Mouse (Mus musculus) hindbrain, embryonic 14.5 days (tissue): ENCODE measurements around the gene Mllt10. TPM values are rescaled to one million over a fixed set of nuclear protein-coding genes. Genes with fewer than 3 reads are reported as not detected.

Experiments
- ATAC-seq: fragments of 200-750 bp; cut with Nextera tagmentation; 2 replicates; pipeline ENCODE4 v1.8.0; 2017; ENCODE audit warnings: moderate number of reproducible peaks, mild to moderate bottlenecking, moderate TSS enrichment, moderate library complexity; ENCODE audit not compliant: low FRiP score
- DNase-seq: peaks from one replicate; pipeline ENCODE4 v3.0.0-alpha.2; 2015; ENCODE audit warnings: low spot score
- H3K27ac ChIP-seq: fragments of 300-500 bp; sonication (generic); 2 replicates; pipeline ENCODE4 v1.5.1; 2014; ENCODE audit warnings: mild to moderate bottlenecking, moderate library complexity
- H3K27me3 ChIP-seq: fragments of 300-500 bp; sonication (generic); 2 replicates; pipeline ENCODE4 v1.6.1; 2014; ENCODE audit warnings: mild to moderate bottlenecking, low read length, mixed read lengths; ENCODE audit not compliant: control insufficient read depth, insufficient read depth
- H3K36me3 ChIP-seq: fragments of 300-500 bp; sonication (generic); replicated peaks from 2 replicates; pipeline ENCODE4 v1.6.1; 2014; ENCODE audit not compliant: control insufficient read depth, insufficient read depth
- H3K4me1 ChIP-seq: fragments of 300-500 bp; sonication (generic); replicated peaks from 2 replicates; pipeline ENCODE4 v1.6.1; 2014; ENCODE audit warnings: antibody characterized with exemption, low read length, mixed read lengths; ENCODE audit not compliant: control insufficient read depth, insufficient read depth
- H3K4me2 ChIP-seq: fragments of 300-500 bp; sonication (generic); replicated peaks from 2 replicates; pipeline ENCODE4 v1.6.1; 2014; ENCODE audit warnings: mild to moderate bottlenecking, moderate library complexity
- H3K4me3 ChIP-seq: fragments of 300-500 bp; sonication (generic); replicated peaks from 2 replicates; pipeline ENCODE4 v1.5.1; 2014; ENCODE audit warnings: mild to moderate bottlenecking, low read length
- H3K9ac ChIP-seq: fragments of 300-500 bp; sonication (generic); 2 replicates; pipeline ENCODE4 v1.6.1; 2014
- H3K9me3 ChIP-seq: fragments of 300-500 bp; sonication (generic); 2 replicates; pipeline ENCODE4 v1.6.1; 2016; ENCODE audit warnings: low read length; ENCODE audit not compliant: control insufficient read depth
- WGBS: fragments of 180-500 bp; shearing (Covaris S2); extraction: QIAGEN DNeasy Blood & Tissue Kit; methylation state at CpG from one replicate; pipeline ENCODE4 v1.1.7; 2014; 5-methylcytosine and 5-hydroxymethylcytosine counted together
- polyA plus RNA-seq: library from polyadenylated mRNA; unstranded; fragments of >200 nt; fragmentation: Nextera tagmentation; extraction: Ambion mirVana; gene quantifications from 2 replicates; pipeline ENCODE4 v1.2.1, GENCODE M21; 2014

The Mllt10 gene
- polyA plus RNA-seq, 1 experiment from 2014 or later: 33.1 TPM

GRCm38 (mm10) chr2:18095804-18096203 lies 40.8 kb downstream of the Mllt10 start:
- 77% methylated on average over 2 of the region's 2 CpGs for WGBS

GRCm38 (mm10) chr2:18100914-18101313 lies 45.9 kb downstream of the Mllt10 start:
- Histone ChIP-seq H3K27me3 (no peaks in the 10 kb centered on the region), H3K4me1 (no peaks in the 10 kb centered on the region), H3K36me3 (peaks cover 21% of the 10 kb centered on the region; the same call in 1 of the 2 replicates), H3K4me2 (no peak overlapping the region), H3K27ac (no peak overlapping the region), H3K4me3 (no peak overlapping the region), H3K9me3 (no peaks in the 10 kb centered on the region), H3K9ac (no peak overlapping the region)
- ATAC-seq (no peak), DNase-seq (no peak)
- WGBS: 92% methylated on average over 2 of the region's 2 CpGs

More at GRCm38 (mm10) chr2:18095804-18096203, 40.8 kb downstream of the Mllt10 start:
- Histone ChIP-seq H3K36me3 (peaks cover 32% of the 10 kb centered on the region), H3K4me3 (no peak overlapping the region), H3K27me3 (no peaks in the 10 kb centered on the region), H3K4me1 (no peaks in the 10 kb centered on the region), H3K4me2 (no peak overlapping the region), H3K27ac (no peak overlapping the region), H3K9me3 (no peaks in the 10 kb centered on the region), H3K9ac (no peak overlapping the region)
- ATAC-seq: no peak
- no peak for DNase-seq

- H3K36me3 ChIP-seq: peaks cover 4% of the 10 kb centered on the region; the same call in 1 of the 2 replicates
- no peaks in the 10 kb centered on the region for H3K9me3 ChIP-seq
- H3K4me3 ChIP-seq: no peak overlapping the region
- ATAC-seq: no peak
- no peak for DNase-seq
- H3K4me1 ChIP-seq: no peaks in the 10 kb centered on the region
- H3K27me3 ChIP-seq: no peaks in the 10 kb centered on the region
- H3K27ac ChIP-seq: no peak overlapping the region
- H3K4me2 ChIP-seq: no peak overlapping the region
- no peak overlapping the region for H3K9ac ChIP-seq
Measured at GRCm38 (mm10) chr2:18107561-18107960, 52.5 kb downstream of the Mllt10 start.

- H3K4me2 ChIP-seq: no peak overlapping the region
- H3K36me3 ChIP-seq: peaks cover 6% of the 10 kb centered on the region; the same call in 1 of the 2 replicates
- H3K4me3 ChIP-seq: no peak overlapping the region
- DNase-seq (no peak), ATAC-seq (no peak)
- WGBS: 93% methylated on average over 3 of the region's 3 CpGs
- H3K27me3 ChIP-seq: no peaks in the 10 kb centered on the region
- no peak overlapping the region for H3K27ac ChIP-seq
- no peak overlapping the region for H3K9ac ChIP-seq
- no peaks in the 10 kb centered on the region for H3K4me1 ChIP-seq
- no peaks in the 10 kb centered on the region for H3K9me3 ChIP-seq
Measured at GRCm38 (mm10) chr2:18108214-18108613, 53.2 kb downstream of the Mllt10 start.

GRCm38 (mm10) chr2:18111411-18111810 lies 56.4 kb downstream of the Mllt10 start:
- no peak overlapping the region for H3K4me2 ChIP-seq
- H3K4me3 ChIP-seq: no peak overlapping the region
- no peak overlapping the region for H3K9ac ChIP-seq
- H3K9me3 ChIP-seq: no peaks in the 10 kb centered on the region
- no peak overlapping the region for H3K27ac ChIP-seq
- ATAC-seq: no peak
- H3K27me3 ChIP-seq: no peaks in the 10 kb centered on the region
- H3K4me1 ChIP-seq: no peaks in the 10 kb centered on the region
- peaks cover 22% of the 10 kb centered on the region; the same call in 1 of the 2 replicates for H3K36me3 ChIP-seq
- DNase-seq: no peak

GRCm38 (mm10) chr2:18116432-18116831 lies 61.4 kb downstream of the Mllt10 start:
- ATAC-seq (no peak), DNase-seq (no peak)
- WGBS: 77% methylated on average over 3 of the region's 3 CpGs
- peaks cover 22% of the 10 kb centered on the region; the same call in 1 of the 2 replicates for H3K36me3 ChIP-seq
- no peak overlapping the region for H3K27ac ChIP-seq
- no peak overlapping the region for H3K4me3 ChIP-seq
- no peaks in the 10 kb centered on the region for H3K27me3 ChIP-seq
- no peak overlapping the region for H3K9ac ChIP-seq
- H3K9me3 ChIP-seq: no peaks in the 10 kb centered on the region
- H3K4me1 ChIP-seq: no peaks in the 10 kb centered on the region
- H3K4me2 ChIP-seq: no peak overlapping the region

GRCm38 (mm10) chr2:18138131-18138530 lies 83.1 kb downstream of the Mllt10 start:
- Histone ChIP-seq H3K4me1 (no peaks in the 10 kb centered on the region), H3K4me2 (no peak overlapping the region), H3K9ac (no peak overlapping the region), H3K9me3 (no peaks in the 10 kb centered on the region), H3K27me3 (no peaks in the 10 kb centered on the region), H3K27ac (no peak overlapping the region), H3K36me3 (peaks cover 26% of the 10 kb centered on the region), H3K4me3 (no peak overlapping the region)
- ATAC-seq (no peak), DNase-seq (no peak)
- 94% methylated on average over 2 of the region's 2 CpGs for WGBS

GRCm38 (mm10) chr2:18139646-18140045 lies 84.6 kb downstream of the Mllt10 start:
- no peak for ATAC-seq
- Histone ChIP-seq H3K4me1 (no peaks in the 10 kb centered on the region), H3K4me2 (no peak overlapping the region), H3K4me3 (no peak overlapping the region), H3K9me3 (no peaks in the 10 kb centered on the region), H3K27ac (no peak overlapping the region), H3K27me3 (no peaks in the 10 kb centered on the region), H3K9ac (no peak overlapping the region), H3K36me3 (peaks cover 26% of the 10 kb centered on the region)
- WGBS: 97% methylated on average over 5 of the region's 5 CpGs
- DNase-seq: no peak

- 98% methylated on average over 3 of the region's 3 CpGs for WGBS
- DNase-seq (no peak), ATAC-seq (no peak)
- Histone ChIP-seq H3K4me2 (no peak overlapping the region), H3K4me1 (no peaks in the 10 kb centered on the region), H3K9me3 (no peaks in the 10 kb centered on the region), H3K27me3 (no peaks in the 10 kb centered on the region), H3K9ac (no peak overlapping the region), H3K4me3 (no peak overlapping the region), H3K36me3 (peaks cover 22% of the 10 kb centered on the region), H3K27ac (no peak overlapping the region)
Measured at GRCm38 (mm10) chr2:18156131-18156530, 101.1 kb downstream of the Mllt10 start.

- ATAC-seq (no peak), DNase-seq (no peak)
- Histone ChIP-seq H3K4me3 (no peak overlapping the region), H3K27ac (no peak overlapping the region), H3K27me3 (no peaks in the 10 kb centered on the region), H3K9ac (no peak overlapping the region), H3K4me2 (no peak overlapping the region), H3K36me3 (peaks cover 30% of the 10 kb centered on the region), H3K4me1 (no peaks in the 10 kb centered on the region), H3K9me3 (no peaks in the 10 kb centered on the region)
- WGBS: 88% methylated on average over 3 of the region's 3 CpGs
Measured at GRCm38 (mm10) chr2:18159426-18159825, 104.4 kb downstream of the Mllt10 start.
